Mouse (Mus musculus) forebrain, embryonic 13.5 days (tissue): Measurements from ENCODE around the gene Tceanc2. TPM values are rescaled to one million over a fixed set of nuclear protein-coding genes. Genes with fewer than 3 reads are reported as not detected.

Experiments used
- ATAC-seq: fragments of 200-750 bp; cut with Nextera tagmentation; 2 replicates; pipeline ENCODE4 v1.8.0; 2017
- H3K27ac ChIP-seq: fragments of 300-500 bp; sonication (generic); 2 replicates; pipeline ENCODE4 v1.5.1; 2015; ENCODE audit warnings: inconsistent platforms, mild to moderate bottlenecking, moderate library complexity
- H3K27me3 ChIP-seq: fragments of 300-500 bp; sonication (generic); 2 replicates; pipeline ENCODE4 v1.6.1; 2015; ENCODE audit warnings: mild to moderate bottlenecking, inconsistent platforms
- H3K36me3 ChIP-seq: fragments of 300-500 bp; sonication (generic); 2 replicates; pipeline ENCODE4 v1.6.1; 2015; ENCODE audit warnings: mild to moderate bottlenecking, inconsistent platforms; ENCODE audit not compliant: poor library complexity, severe bottlenecking
- H3K4me1 ChIP-seq: fragments of 300-500 bp; sonication (generic); 2 replicates; pipeline ENCODE4 v1.6.1; 2015; ENCODE audit warnings: inconsistent platforms
- H3K4me2 ChIP-seq: fragments of 300-500 bp; sonication (generic); 2 replicates; pipeline ENCODE4 v1.6.1; 2015; ENCODE audit warnings: inconsistent platforms, mild to moderate bottlenecking, moderate library complexity
- H3K4me3 ChIP-seq: fragments of 300-500 bp; sonication (generic); 2 replicates; pipeline ENCODE4 v1.5.1; 2015; ENCODE audit warnings: mild to moderate bottlenecking, inconsistent platforms
- H3K9ac ChIP-seq: fragments of 300-500 bp; sonication (generic); 2 replicates; pipeline ENCODE4 v1.6.1; 2015; ENCODE audit warnings: mild to moderate bottlenecking, inconsistent platforms
- H3K9me3 ChIP-seq: fragments of 300-500 bp; sonication (generic); replicated peaks from 2 replicates; pipeline ENCODE4 v1.6.1; 2016; ENCODE audit warnings: inconsistent platforms
- WGBS: fragments of 180-500 bp; shearing (Covaris S2); methylation state at CpG from one replicate; pipeline ENCODE4 v1.1.7; 2015; 5-methylcytosine and 5-hydroxymethylcytosine counted together
- polyA plus RNA-seq: library from polyadenylated mRNA; unstranded; fragments of >200 nt; fragmentation: Nextera tagmentation; extraction: Ambion mirVana; gene quantifications from 2 replicates; pipeline ENCODE4 v1.2.1, GENCODE M21; 2015

Gene Tceanc2
- polyA plus RNA-seq, 1 experiment from 2014 or later: 38.9 TPM

DNA sequence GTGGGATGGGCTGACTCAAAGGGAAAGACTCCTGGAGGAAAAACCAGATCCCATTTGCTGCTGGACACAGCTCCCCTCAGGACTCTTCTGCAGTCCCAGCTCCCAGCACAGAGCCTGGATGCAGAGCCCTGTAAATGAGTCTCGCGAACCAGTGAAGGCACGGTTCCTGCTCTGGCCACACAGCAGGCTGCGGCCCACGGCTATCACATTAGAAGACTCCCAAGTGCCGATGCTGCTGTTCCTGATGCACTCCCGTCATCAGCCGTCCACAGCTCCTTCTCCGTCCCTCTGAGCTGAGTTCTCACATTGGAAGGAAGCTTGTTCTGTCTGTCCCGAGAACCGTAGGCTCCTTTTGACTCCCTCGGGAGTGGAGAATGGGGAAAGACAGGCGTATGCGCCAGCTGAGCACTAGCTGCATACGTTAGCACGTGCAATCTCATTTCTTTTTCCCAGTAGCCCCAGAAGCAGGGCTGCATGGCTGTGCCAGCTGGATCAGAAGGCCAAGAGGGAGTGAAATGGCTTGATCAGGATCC, 82.0 kb downstream of the Tceanc2 start, which contains the start of gene Cdcp2:
Gene Cdcp2, plus strand, starts transcription at position 51 of the 533 bp plus-strand sequence.
- ATAC-seq: no peak
- 53% methylated on average over 16 of the region's 16 CpGs for WGBS

DNA sequence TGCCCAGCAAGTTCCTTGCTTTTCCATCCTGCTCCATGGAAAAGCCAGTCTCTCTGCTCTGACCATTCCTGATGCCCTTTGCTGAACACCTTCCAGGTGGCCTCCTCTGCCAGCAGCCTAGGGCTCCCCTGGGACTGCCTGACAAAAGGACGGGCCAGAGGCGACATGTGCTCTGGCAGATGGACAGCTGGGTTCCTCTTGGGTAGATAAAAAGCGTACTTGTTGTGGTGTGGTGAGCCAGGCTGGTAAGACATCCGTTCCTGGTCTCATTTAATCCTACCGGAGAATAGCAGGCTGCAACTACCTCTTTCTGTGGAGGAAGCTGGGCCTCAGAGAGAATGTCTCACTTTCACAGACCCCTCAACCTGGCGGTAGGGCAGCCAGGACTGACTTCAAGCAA, 82.9 kb downstream of the Tceanc2 start:
- no peaks in the 10 kb centered on the region for H3K27me3 ChIP-seq
- peaks cover 18% of the 10 kb centered on the region for H3K4me1 ChIP-seq
- H3K9me3 ChIP-seq: no peaks in the 10 kb centered on the region
- 0 out of 2 replicates have a peak overlapping the region, but pooled peaks have one; percentile 33 for H3K27ac ChIP-seq
- ATAC-seq: no peak
- no peaks in the 10 kb centered on the region for H3K36me3 ChIP-seq
- WGBS: 44% methylated on average over 6 of the region's 6 CpGs
- H3K4me2 ChIP-seq: no peak overlapping the region
- H3K9ac ChIP-seq: no peak overlapping the region
- H3K4me3 ChIP-seq: no peak overlapping the region

More for the DNA sequence above, 82.0 kb downstream of the Tceanc2 start, which contains the start of gene Cdcp2:
- H3K36me3 ChIP-seq: no peaks in the 10 kb centered on the region
- H3K9ac ChIP-seq: no peak within 1 kb of the TSS
- no peak within 1 kb of the TSS for H3K4me3 ChIP-seq
- no peaks in the 10 kb centered on the region for H3K9me3 ChIP-seq
- 0 out of 2 replicates have a peak within 1 kb of the TSS, but pooled peaks have one; percentile 33 for H3K27ac ChIP-seq
- H3K4me2 ChIP-seq: no peak within 1 kb of the TSS
- H3K4me1 ChIP-seq: peaks cover 18% of the 10 kb centered on the region
- H3K27me3 ChIP-seq: no peaks in the 10 kb centered on the region

DNA sequence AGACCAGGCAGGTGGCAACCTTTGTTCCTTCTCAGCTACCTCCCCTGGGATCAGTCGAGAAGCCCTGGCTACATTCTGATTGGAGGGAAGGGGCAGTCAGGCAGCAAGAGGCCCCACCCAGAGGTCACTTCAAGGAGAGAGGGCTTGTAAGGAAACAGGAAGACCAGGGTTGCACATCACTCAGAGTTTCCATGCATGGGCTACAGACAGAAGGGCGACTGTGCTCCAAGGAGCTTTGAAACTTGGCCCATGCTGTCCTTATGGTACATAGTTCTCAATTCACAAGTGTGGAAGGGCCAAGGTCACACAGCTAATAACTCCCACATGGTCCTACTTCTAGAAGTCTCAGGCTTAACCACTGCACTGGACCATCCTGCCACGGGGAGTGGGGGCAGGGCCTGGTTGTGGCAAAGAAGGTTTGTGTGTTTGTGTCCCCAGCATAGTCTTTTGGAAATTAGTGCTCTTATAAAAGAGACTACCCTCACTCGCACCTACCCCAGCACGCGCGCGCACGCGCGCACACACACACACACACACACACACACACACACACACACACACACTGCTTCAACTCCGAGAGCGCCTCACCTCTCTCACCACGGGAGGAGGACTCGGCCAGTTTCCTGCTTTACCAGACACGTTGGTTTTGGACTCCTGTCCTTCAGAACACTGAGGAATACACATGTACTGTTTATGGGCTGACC, 84.3 kb downstream of the Tceanc2 start:
- Histone ChIP-seq H3K27ac (no peak overlapping the region), H3K4me3 (no peak overlapping the region), H3K4me2 (no peak overlapping the region), H3K9me3 (no peaks in the 10 kb centered on the region), H3K36me3 (no peaks in the 10 kb centered on the region), H3K9ac (no peak overlapping the region), H3K27me3 (no peaks in the 10 kb centered on the region), H3K4me1 (peaks cover 18% of the 10 kb centered on the region)
- ATAC-seq: no peak
- 80% methylated on average over 14 of the region's 16 CpGs for WGBS

- Histone ChIP-seq H3K27me3 (no peaks in the 10 kb centered on the region), H3K27ac (no peak overlapping the region), H3K36me3 (no peaks in the 10 kb centered on the region), H3K4me2 (no peak overlapping the region), H3K9ac (no peak overlapping the region), H3K4me3 (no peak overlapping the region), H3K4me1 (peaks cover 9% of the 10 kb centered on the region), H3K9me3 (no peaks in the 10 kb centered on the region)
- 89% methylated on average over 14 of the region's 14 CpGs for WGBS
- no peak for ATAC-seq
Observed at GRCm38 (mm10) chr4:107091696-107092095, 87.2 kb downstream of the Tceanc2 start.

DNA sequence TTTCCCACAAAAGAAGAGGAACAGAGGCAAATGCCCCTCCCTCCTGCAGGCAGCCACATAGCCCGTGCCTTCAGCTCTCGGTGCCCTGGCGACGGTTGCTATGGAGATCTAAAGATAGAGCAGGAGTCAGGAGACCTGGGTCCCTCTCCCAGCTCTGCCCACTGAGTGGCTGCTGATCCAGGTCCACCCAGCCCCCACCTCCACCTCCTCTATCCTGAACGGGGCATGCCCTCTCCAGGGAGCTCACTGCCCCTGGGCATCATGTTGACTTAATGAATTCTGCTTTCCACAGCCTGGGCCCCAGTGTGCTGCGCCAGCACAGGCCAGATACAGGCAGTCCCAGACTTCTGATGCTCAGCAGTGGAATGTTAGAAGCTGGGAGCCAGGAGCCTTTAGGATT, 94.1 kb downstream of the Tceanc2 start:
- peak overlapping the region; percentile 72 for H3K27ac ChIP-seq
- no peaks in the 10 kb centered on the region for H3K27me3 ChIP-seq
- no peaks in the 10 kb centered on the region for H3K9me3 ChIP-seq
- 0 out of 2 replicates have a peak overlapping the region, but pooled peaks have one; percentile 9 for H3K4me2 ChIP-seq
- no peak overlapping the region for H3K9ac ChIP-seq
- peak; percentile 87 for ATAC-seq
- no peaks in the 10 kb centered on the region for H3K36me3 ChIP-seq
- H3K4me1 ChIP-seq: peaks cover 22% of the 10 kb centered on the region
- 4% methylated on average over 6 of the region's 6 CpGs for WGBS
- no peak overlapping the region for H3K4me3 ChIP-seq

GRCm38 (mm10) chr4:107084343-107084742, 94.6 kb downstream of the Tceanc2 start:
- peak overlapping the region; percentile 72 for H3K27ac ChIP-seq
- peak; percentile 42 for ATAC-seq
- WGBS: 18% methylated on average over 1 of the region's 1 CpGs
- H3K9ac ChIP-seq: no peak overlapping the region
- H3K36me3 ChIP-seq: no peaks in the 10 kb centered on the region
- H3K4me3 ChIP-seq: no peak overlapping the region
- no peaks in the 10 kb centered on the region for H3K27me3 ChIP-seq
- 0 out of 2 replicates have a peak overlapping the region, but pooled peaks have one; percentile 9 for H3K4me2 ChIP-seq
- no peaks in the 10 kb centered on the region for H3K9me3 ChIP-seq
- H3K4me1 ChIP-seq: peaks cover 22% of the 10 kb centered on the region

Other genes with a start within 250 kb of the Tceanc2 start
- gene Mrpl37, start 112.2 kb downstream of the Tceanc2 start, polyA plus RNA-seq: 81.4 and 81.9 TPM in 2 replicates
- 4.8 and 5.6 TPM in 2 replicates for gene Cyb5rl, start 112.1 kb downstream of the Tceanc2 start, polyA plus RNA-seq
- gene Cdcp2, start 82.2 kb downstream of the Tceanc2 start, polyA plus RNA-seq: not detected in 2 replicates
- 335 and 337 TPM in 2 replicates for gene Tmem59, start 717 bp downstream of the Tceanc2 start, polyA plus RNA-seq
- not detected in 2 replicates for gene Ldlrad1, start 30.1 kb upstream of the Tceanc2 start, polyA plus RNA-seq
- gene Lrrc42, start 74.4 kb upstream of the Tceanc2 start, polyA plus RNA-seq: 67.4 and 68.9 TPM in 2 replicates
- 32.6 and 39.5 TPM in 2 replicates for gene Hspb11, start 74.5 kb upstream of the Tceanc2 start, polyA plus RNA-seq
- not detected in 2 replicates for gene Dio1, start 128.1 kb upstream of the Tceanc2 start, polyA plus RNA-seq
- gene Yipf1, start 135.2 kb upstream of the Tceanc2 start, polyA plus RNA-seq: 45.8 and 51.1 TPM in 2 replicates
- gene Ndc1, start 188.7 kb upstream of the Tceanc2 start, polyA plus RNA-seq: 23.7 and 27.6 TPM in 2 replicates